Mouse (Mus musculus) cerebral cortex, adult 2 months (tissue): ENCODE data around the gene Rhbdd2.

ENCODE experiments used
- whole genome bisulfite sequencing: fragments of 180-500 bp; shearing (Covaris S2); methylation state at CpG from one replicate; pipeline ENCODE4 v1.1.7; 2018; 5-methylcytosine and 5-hydroxymethylcytosine counted together

The Rhbdd2 gene

DNA sequence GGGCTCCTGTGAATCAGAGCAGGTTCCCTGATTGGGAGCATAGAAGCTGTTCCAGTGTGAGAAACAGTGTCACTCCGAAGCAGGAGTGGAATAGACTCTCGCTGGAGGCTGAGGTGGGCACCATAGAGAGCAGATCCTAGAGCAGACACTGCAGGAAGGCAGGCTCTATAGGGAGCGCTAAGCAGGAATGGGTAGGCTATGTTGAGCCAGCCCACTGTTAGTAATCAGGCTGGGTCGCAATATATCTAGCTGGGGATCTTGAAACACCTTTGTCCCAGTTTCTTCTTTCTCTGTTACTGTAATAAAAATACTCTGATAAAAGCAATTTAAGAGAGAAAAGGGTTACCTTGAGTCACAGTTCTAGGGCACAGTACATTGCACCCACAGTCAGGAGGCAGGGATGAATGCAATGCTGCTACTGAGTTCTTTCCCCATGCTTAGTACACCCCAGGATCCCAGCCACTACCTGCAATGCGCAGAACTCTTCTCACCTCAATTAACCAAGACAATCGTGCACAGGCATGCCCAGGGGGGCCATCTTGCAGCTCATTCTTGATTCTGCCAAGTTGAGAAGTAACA lies 48.6 kb downstream of the Rhbdd2 start:
- WGBS, result 88% methylated on average over 6 of the region's 6 CpGs

DNA sequence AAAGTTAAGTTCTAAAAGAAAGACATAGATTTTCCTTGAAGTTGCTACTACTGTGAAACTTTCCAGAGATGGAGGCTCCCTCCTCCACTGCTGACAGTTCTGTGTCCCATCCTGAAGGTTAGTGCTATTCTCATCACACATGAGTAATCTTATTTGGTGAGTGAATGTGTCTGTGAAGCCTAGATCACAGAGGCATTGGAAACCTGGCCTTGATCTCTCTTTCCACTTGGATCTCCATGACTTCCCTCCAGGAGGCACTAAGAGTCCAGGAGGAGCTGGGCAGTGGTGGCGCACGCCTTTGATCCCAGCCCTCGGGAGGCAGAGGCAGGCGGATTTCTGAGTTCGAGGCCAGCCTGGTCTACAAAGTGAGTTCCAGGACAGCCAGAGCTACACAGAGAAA lies 49.6 kb downstream of the Rhbdd2 start:
- 98% methylated on average over 5 of the region's 5 CpGs for WGBS

DNA sequence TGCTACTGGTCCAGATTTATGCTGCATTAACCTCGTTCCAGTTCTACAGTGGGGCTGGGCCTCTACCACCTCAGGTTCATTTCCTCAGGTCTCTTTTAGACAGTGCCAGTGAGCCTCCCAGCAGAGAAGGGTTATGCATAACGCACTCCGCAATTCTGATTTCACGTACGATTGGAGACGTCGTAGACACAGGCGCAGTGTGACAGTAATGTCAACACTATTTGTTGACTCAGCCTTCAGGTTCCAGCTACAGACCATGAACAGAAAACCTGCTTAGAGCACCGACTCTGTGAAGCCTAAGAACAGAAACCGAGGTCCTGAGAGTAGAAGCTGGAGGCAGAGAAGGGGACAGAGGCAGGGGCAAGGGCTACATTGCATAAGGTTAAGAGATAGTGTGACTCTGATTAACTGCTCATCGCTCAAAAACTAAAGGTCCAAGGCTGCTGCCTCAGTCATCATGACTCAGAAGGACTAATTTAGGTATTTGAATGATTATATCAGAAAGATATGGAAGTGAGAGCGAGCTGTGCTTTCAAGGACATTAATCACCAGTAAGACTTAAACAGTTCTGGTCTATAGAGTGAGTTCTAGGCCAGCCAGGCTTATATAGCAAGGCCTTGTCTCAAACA lies 50.6 kb downstream of the Rhbdd2 start:
- 93% methylated on average over 12 of the region's 12 CpGs for WGBS

DNA sequence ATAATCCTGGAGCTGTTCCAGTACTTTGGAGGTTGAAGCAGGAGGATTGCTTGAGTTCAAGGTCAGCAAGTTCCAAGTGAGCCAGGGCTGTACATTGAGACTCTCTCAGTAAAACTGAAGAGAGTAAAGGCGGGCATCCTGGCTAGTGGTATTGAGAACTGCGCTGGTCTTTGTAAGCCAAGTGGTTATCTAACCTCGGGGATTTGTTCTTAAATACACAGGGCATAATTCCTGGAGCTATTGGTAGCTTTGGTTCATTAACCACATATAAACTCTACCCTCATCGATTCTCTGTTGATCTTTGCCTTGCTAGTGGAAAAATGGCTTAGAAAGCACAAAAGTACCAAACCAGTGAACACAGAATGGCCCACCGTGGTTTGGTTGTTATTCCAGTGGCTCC lies 58.0 kb downstream of the Rhbdd2 start:
- 81% methylated on average over 5 of the region's 5 CpGs for WGBS

DNA sequence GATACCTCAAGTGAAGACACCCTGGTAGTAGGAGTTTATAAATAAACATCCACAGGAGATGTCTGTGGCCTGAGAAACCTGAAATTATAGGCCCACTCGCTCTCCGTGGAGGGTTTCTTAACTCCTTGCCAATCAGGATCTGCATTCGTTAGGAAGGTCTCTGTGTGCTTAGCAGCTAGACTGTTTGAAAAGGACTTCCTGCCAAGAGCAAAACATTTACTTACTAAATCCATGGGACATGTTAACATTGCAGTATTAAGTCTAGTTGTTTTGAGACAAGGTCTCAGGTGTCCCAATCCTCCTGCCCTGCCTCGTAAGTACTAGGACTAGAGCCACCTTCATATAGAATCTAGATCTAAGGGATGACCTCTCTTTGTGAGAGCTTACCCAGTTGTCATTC lies 58.8 kb downstream of the Rhbdd2 start:
- WGBS, result 43% methylated on average over 4 of the region's 4 CpGs

DNA sequence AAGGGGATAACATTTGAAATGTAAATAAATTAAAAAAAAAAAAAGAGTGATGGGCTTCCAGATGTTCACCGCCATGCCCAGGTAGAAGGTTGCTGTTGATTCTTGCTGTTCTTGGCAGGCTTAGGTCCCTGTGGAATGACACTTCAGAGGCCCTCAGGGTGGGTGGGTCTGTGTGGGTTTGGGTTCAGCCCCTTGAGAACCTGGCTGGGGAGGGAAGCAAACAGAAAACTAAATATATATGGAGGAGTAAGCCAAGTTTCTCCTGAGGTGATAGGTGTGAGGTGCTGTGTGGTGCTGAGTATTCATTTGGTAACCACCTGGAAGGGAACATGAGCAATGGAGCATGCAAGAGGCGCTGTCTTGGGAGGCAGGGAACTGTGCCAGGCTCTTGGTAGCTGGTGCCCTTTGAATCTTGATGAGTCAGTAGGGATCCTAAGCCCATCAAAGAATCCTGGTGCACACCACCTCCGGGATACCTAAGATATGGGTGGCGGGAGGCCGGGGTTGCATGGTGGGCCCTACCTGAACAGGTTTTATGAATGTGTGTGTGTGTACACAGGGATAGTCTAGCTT lies 60.9 kb downstream of the Rhbdd2 start:
- 92% methylated on average over 5 of the region's 5 CpGs for WGBS

DNA sequence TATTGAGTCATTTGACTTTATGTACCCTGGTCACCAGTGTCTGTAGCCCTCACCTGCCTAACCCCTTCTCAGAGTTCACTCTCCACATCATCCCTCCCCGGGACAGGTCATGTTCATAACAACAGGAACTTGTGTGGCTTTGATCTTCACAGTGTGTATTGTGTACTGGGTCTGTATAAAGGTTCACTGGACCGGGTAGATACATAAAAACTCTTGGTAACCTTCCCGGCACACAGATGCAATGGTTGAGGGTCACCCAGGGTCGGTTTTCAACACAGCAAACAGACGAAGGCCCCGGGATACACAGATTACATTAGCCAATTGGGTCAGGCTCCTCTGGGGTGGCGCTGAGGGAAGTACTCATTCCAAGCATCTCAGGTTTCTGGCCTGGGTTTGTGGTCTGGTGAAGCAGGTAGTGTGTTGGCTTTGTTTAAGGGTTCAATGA lies 62.9 kb downstream of the Rhbdd2 start:
- 52% methylated on average over 7 of the region's 7 CpGs for WGBS
